Mouse (Mus musculus) CH12.LX (cell line): ENCODE measurements around the gene Flna.

Experiments
- BHLHE40 ChIP-seq: IDR thresholded peaks from 2 replicates; pipeline ENCODE4 v1.6.1; 2011; ENCODE audit warnings: mild to moderate bottlenecking, low read depth, low read length, improper control_type of control experiment
- CTCF ChIP-seq, 2 experiments: IDR thresholded peaks in 1 of 2; conservative IDR thresholded peaks in 1 of 2; 2 replicates each; pipeline ENCODE4 v1.5.1; 2011 to 2012; ENCODE audit warnings: low read depth in 2 of 2, low read length in 2 of 2, improper control_type of control experiment in 1 of 2, inconsistent platforms in 1 of 2, mild to moderate bottlenecking in 1 of 2, moderate library complexity in 1 of 2
- ELF1 ChIP-seq: IDR thresholded peaks from 2 replicates; pipeline ENCODE4 v1.6.1; 2014; ENCODE audit warnings: low read depth, mild to moderate bottlenecking, inconsistent platforms, low read length, improper control_type of control experiment
- EP300 ChIP-seq: IDR thresholded peaks from 2 replicates; pipeline ENCODE4 v1.6.1; 2011; ENCODE audit warnings: low read length, improper control_type of control experiment
- HCFC1 ChIP-seq: IDR thresholded peaks from 2 replicates; pipeline ENCODE4 v1.6.1; 2012; ENCODE audit warnings: low read depth, mild to moderate bottlenecking, inconsistent platforms, low read length, improper control_type of control experiment
- JUND ChIP-seq: conservative IDR thresholded peaks from 2 replicates; pipeline ENCODE4 v1.6.1; 2011; ENCODE audit warnings: low read depth, low read length, improper control_type of control experiment
- POLR2A ChIP-seq: IDR thresholded peaks from 2 replicates; pipeline ENCODE4 v1.6.1; 2011; ENCODE audit warnings: low read depth, mild to moderate bottlenecking, improper control_type of control experiment, low read length
- RAD21 ChIP-seq: IDR thresholded peaks from 2 replicates; pipeline ENCODE4 v1.6.1; 2011; ENCODE audit warnings: low read depth, mild to moderate bottlenecking, low read length, improper control_type of control experiment, moderate library complexity
- SIN3A ChIP-seq: IDR thresholded peaks from 2 replicates; pipeline ENCODE4 v1.6.1; 2012; ENCODE audit warnings: low read length, improper control_type of control experiment, inconsistent platforms
- SMC3 ChIP-seq: IDR thresholded peaks from 2 replicates; pipeline ENCODE4 v1.6.1; 2011; ENCODE audit warnings: low read depth, low read length, improper control_type of control experiment
- USF1 ChIP-seq: IDR thresholded peaks from 2 replicates; pipeline ENCODE4 v1.6.1; 2014; ENCODE audit warnings: low read depth, mild to moderate bottlenecking, inconsistent platforms, low read length, improper control_type of control experiment
- USF2 ChIP-seq: conservative IDR thresholded peaks from 2 replicates; pipeline ENCODE4 v1.6.1; 2011; ENCODE audit warnings: low read depth, low read length, improper control_type of control experiment

GRCm38 (mm10) chrX:74277916-74278315, 28.3 kb upstream of the Flna start:
- TF ChIP-seq SIN3A (no peak), SMC3 (no peak), CTCF (conservative IDR thresholded peaks at IDR 0.05 in 1 of 2, IDR thresholded peaks at IDR 0.05 in 1 of 2; ENCODE audit: low read depth in 2 of 2, low read length in 2 of 2) (no peak), HCFC1 (no peak), BHLHE40 (peak; percentile 55), USF2 (no peak), JUND (peak; percentile 53; the same call in 1 of the 2 replicates), ELF1 (no peak), USF1 (no peak), EP300 (peak; percentile 51; the same call in 1 of the 2 replicates), POLR2A (no peak), RAD21 (no peak)
